Mouse (Mus musculus) bone marrow macrophage, adult 2 months (primary cell): ENCODE data around the gene Tab2.

ENCODE experiments used
- CTCF ChIP-seq: IDR thresholded peaks from 2 replicates; pipeline ENCODE4 v1.5.1; 2012; ENCODE audit warnings: low read depth, mild to moderate bottlenecking, low read length, moderate library complexity
- POLR2A ChIP-seq: IDR thresholded peaks from 2 replicates; pipeline ENCODE4 v1.6.1; 2012; ENCODE audit warnings: mild to moderate bottlenecking, low read depth, low read length, borderline replicate concordance

DNA sequence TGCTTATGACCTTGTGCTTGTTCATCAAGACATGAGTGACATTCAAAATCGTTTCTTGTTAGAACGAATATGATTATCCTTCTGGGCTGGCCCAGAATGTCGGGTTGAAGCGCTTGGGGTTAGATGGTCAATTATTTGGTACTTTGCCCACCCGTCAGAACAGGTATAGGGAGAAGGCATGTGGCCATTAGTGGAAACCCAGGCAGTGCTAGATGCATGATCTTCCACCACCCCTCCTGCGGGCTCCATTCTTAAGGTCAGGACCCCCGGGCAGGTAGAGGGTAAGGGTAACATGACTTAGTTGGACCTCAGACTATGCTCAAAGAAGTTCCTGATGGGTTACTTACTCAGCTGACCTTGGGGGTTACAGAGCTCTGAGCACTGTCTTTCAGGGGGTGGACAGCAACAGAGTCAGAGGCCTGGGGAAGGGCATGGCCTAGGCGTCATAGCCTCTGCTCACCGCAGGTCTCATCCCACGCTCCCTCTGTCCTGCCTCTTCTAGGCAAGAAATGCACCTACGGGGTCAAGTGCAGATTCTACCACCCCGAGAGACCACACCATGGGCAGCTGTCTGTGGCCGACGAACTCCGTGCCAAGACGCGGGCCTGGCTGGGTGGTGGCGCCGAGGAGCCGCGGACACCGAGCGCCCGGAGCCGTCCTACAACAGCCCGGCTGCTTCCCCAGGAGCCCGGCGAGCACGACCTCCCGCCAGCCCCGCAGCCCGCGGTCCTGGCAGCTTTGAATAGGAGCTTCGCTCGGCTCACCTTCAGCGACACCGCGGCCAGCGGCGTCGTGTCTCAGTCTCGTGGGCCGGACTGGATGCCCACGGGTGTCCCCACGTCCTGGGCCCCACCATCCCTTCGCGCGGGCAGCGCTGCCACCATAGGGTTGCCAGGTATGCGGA, 89.0 kb downstream of the Tab2 start:
- no peak for TF ChIP-seq CTCF
- TF ChIP-seq POLR2A = no peak
